Mouse (Mus musculus) MN1 (cell line): Measurements from ENCODE around the gene Rtn4r.
A peak's percentile ranks its signal among the peaks of the same experiment; 100 is the strongest.

ENCODE experiments used
- DNase-seq: peaks from one replicate; pipeline ENCODE4 v3.0.0-alpha.2; 2016; ENCODE audit warnings: low spot score

Gene Rtn4r

DNA sequence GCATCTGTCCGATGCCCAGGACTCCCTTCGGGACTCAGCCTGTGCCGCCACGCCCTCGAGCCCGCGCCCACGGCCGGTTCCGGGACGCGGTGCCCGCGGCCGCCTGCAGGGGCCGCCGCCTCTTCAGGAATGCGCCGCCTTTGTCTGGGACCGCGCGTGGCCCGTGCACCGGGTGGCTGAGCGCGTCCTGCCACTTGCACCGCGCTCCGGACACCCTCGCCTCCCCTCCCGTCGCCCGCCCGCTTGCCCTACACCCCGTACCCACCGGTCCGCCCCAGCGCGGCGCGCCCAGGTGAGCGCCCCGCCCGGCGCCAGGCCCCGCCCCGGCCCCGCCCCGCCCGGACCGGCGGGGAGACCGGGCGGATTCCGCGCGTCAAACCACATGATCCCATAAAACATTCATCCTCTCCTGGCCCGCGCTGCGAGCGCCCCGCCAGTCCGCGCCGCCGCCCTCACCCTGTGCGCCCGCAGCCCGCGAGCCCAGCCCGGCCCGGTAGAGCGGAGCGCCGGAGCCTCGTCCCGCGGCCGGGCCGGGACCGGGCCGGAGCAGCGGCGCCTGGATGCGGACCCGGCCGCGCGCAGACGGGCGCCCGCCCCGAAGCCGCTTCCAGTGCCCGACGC, at the start of gene Rtn4r:
TSS of gene Rtn4r (plus strand) at position 402 of the 621 bp plus-strand sequence.
- peak; percentile 80 for DNase-seq

DNA sequence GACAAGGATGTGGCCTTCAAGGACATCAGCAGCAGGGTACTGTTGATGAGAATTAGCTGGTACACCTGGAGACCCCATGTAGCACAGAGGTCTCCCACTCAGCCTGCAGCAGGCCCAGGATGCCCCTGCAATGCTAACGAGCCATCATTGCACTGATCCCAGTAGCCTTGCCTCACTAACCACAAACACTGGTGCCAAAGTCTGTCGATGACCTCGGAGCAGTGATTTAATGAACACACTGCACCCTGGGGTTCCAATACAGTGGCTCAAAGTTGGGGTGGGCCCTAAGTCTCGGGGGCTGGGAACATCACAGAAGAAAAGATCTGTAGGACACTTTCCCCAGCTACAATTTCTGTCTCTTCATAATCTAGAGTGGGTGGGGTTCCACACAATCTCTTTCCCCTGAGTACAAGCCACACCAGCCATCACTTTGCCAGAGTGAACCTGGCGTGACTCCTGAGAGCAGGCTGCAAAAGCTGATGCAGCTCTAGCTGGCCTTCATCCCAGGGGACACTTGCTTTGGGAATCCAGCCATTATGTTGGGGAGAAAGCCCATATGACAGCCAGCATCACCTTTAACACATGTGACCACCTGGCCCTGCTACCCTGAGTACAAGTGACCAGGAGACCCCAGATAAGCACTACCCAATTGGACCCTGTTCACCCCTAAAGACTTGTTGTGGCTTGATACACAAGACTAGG, 49.0 kb upstream of the Rtn4r start:
- no peak for DNase-seq

DNA sequence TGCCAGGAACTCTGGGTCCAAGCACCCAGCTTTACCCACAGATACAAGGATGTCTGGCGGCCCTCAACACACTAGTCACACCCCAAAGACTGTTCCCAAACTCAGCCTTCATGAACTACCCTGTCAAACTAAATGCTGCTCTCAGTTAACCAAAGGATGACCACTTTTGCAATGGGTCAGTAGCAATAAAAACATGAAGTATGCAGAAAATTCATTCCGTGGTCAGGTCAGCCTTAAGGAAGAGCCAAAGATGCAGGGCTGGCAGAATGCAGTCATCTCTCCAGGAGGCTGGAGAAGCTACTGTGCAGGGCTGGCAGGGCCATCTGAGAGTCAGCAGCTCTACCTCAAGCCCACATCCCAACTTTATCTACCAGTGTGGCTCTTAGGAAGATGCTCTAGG, 48.1 kb upstream of the Rtn4r start:
- no peak for DNase-seq

DNA sequence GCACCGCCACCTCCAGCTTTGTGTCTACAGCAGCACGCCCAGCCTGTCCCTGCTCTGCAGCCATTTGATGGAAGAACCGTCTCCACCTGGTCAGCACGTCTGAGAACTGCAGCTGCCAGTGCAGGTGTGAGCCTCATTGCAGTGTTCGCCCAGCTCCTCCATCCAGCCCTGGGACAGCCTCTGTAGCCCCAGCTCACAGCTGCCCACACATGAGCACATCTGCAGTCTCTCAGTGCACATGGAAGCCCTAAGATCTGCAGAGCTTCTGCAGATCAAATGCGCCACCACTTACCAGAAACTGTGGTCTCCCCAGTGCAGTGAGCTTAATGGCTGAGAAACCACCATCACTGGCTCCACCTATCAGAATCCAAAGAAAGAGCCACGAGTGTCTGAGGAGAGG, 47.3 kb upstream of the Rtn4r start:
- no peak for DNase-seq

DNA sequence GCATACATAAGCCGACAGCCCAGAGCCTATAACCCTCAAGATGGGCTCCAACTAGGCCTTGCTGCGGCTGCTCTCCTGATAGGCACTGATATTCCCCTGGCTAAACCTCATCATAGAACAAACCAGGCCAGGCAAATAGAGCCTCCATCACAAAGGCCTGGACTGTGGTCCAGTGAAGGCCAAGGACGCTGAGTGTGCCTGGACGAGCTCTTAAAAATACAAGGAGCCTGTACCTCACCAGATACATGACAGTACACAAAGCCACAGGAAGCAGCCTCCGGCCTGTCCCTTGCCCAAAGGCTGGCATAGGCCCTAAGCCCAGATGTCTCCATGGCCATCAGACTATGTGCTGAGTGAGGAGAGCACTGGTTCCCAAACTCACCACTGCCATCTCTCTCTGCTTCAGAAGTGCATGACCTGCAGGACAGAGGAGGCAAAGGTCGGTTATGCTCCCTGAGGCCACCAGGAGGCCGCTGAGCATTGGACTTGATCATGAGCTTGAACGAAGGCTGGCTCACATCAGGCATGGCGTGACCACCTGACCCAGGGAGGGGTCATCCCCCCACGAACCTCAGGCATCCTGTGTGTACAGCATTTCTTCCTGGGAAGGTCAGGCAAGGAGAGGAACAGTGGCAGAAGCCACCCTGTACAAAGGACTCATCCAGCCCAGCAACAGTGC, 46.2 kb upstream of the Rtn4r start:
- DNase-seq: no peak

DNA sequence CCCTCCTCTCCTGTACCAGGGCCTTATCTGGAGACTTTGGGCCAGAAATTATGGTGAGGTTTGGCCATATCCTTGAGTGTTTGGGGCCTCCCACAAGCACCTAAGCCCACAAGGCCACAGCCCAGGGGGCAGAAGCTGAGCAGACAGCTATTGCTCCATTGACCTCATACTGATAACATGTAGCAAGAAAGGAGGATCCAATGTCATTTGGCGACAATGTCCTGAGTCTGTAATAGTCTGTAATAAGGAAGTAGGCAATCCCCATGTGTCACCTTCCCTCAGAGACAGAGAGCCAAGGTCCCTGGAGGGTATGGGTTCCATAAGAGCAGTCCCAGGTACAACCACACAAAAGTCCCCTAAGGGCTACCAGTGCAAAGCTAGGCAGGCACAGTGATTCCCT, 45.2 kb upstream of the Rtn4r start:
- no peak for DNase-seq

DNA sequence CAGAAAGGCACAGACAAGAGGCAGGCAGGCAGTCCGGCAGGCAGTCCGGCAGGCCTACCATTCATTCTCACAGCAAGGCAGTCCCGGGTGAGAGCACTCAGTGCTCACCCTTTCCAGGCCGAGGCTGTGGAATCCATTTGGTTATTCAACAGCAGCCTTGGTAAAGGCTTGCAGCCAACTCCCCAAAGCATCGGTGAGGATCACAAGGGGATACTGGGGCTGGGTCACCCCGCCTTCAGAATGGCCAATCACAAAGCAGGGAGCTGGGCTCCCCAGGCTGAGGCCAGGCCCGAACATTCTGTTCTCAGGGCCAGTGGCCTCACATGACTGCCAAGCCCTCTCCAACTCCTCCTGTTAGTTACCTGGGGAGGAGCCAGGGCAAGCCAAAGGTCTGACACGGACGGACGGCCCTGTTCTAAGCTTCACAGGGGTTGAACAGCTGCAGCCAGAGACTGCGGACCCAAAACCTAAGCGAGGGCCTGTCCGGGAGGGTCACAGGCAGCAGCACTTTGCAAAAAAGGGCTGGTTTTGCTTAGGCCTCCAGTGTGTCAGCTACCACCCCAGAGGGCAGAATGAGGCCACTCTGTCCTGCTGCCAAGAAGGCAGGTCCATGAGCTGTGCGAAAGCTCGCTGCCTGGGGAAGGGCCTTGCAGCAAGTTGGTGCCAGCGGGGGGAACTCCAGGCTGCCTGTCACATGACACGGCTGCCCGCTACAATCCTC, 44.1 kb upstream of the Rtn4r start:
- DNase-seq: no peak

DNA sequence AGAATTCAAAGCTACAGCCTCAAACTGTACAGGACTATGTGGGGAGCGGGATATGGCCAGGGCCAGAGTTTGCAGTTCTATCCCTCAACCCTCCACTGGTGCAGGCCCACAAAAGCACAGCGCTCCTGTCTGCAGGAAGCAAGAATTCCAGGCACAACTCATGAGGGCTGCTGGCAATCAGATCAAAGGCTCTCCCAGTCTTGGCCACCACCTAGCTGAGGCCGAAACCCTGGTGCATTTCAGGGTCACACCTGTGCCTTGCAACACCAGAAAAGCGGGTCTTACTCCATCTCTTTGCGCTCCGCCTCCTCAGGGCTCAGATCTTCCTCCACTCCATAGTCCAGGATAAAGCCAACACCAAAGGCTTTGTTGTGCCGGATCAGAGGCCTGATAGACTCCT, 43.2 kb upstream of the Rtn4r start:
- DNase-seq: no peak

DNA sequence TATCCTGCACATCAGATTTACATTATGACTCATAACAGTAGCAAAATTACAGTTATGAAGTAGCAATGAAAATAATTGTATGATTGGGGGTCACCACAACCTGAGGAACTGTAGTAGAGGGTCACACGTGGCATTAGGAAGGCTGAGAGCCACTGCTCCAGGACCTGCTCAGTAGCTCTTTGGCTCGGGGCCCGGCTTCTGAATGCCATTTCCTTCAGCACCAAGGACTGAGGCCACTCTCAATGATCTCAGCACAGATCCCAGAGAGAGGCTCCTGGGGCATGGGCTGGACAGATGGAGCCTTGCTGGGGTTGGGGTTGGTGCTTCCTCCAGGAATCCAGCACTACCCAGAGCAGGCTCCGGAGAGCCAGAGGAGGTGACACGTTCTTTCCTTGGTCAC, 40.3 kb upstream of the Rtn4r start:
- no peak for DNase-seq

DNA sequence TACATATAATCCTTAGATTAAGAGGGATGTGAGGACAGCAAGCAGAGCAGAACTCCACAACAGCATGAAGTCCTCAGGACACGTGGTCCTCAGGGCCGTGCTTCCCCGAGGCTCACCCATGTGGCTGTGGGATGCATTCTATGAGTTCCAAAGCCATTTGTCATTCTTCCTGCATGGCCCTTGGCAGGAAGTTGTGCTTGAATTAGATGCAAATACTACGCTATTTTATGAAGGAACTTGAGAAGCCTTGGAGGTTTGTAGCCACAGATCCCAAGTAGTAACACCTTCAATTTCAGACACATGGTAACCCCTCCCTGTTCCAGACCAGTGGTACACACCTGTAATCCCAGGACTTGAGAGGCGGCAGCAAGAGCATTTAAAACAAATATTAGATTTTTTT, 31.1 kb upstream of the Rtn4r start:
- no peak for DNase-seq

DNA sequence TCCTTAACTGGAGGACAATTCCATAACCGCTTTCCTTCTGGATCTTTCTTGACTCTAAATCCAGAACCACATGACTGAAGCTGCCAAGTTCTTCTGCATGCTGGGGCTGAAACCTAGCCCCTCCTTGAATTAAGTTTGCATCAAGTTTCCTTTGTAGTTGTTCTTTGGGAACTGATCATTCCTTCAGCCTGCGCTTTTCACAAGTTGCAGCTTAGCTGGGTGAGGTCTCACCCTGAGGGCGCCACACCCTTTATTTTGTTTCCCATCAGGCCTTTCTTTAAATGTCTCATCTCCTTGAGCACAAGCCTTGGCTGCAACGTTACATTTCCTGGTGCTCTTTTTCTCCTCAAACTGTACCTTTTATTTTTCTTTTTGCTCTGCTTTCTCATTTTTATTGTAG, 24.6 kb upstream of the Rtn4r start:
- DNase-seq: no peak

DNA sequence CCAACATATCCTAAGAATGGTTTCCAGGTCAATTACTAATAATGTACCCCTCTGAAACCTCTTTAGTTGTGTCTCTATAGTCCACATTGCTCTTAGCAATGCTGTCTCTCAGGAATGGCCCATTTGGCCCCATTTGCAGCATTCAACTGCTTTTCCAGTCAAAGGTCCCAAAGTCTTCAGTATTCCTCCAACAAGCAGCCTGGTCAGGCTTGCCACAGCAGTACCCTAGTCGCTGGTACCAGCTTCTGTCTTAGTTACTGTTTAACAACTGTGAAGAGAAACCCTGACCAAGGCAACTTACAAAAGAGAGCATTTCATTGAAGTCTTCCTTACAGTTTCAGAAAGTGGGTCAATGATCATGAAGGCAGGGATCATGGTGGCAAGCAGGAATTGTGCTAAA, 24.1 kb upstream of the Rtn4r start:
- DNase-seq: no peak

DNA sequence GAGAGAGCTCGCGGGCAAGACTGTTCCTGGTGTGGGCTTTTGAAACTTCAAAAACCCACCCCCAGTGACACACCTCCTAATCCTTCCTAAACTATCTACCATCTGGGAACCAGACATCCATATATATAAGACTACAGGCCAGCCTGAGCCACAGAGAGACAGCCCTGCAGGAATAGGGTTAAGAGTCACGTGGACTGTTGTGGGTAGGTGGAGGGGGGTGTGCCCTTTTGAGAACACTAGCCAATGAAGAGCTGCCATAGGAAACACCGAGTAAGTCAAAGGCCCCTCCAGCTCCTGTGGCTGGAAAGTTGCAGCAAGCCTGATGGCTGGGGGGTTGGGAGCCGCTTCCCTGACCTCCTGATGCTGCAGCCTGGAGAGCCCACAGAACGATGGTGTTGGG, 23.6 kb upstream of the Rtn4r start:
- DNase-seq: no peak

DNA sequence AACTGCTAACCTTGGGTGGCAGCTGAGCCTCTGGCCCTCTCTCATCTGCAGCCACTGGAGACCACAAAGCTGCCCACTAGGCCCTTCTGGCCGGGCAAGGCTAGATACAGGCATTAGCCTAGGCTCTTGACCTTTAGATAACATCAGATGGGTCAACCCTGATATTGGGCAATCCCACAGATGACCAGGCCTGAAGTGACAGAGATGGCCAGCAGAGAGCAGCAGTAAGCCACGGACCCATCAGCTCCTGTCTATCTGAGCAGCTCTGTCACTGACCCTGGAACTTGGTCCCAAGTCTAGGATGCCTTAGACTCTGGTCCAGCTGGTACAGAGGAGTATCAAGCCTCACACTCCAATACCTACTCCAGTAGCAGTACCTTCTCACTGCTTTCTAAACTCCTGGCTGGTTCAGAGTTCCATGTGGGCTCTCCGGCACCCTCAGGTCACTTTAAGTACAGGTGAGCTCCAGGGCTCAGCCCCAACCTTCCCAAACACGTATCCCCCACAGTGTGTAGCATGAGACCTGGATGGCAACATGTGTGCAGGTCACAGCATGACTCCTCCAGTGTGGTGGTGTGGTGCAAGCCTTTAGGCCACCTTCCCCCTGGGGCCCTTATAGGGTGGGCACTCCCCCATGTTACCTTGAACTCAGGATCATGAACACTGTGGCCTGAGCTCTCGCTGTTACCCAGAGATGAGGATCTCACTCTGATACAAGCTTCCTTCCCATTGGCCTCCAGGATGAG, 19.0 kb upstream of the Rtn4r start:
- DNase-seq: peak; percentile 69

DNA sequence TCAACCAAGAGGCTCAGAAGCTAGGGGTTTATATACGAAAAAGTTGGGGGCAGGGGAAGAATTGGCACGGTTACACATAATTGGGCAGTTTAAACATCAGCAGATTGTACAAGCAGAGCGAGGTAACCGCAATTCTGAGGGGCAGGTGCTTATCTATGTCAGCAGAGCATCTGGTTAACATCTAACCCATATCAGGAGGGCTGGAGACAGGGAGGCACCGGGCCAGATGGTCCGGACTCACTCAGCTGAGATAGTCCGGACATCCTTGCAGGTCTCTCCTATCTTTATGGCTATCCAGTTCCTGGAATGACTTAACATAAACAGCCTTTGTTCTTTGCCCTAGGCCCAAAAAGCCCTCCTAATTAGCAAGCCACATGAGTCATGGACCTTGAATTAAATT, 16.4 kb upstream of the Rtn4r start:
- peak; percentile 75 for DNase-seq

DNA sequence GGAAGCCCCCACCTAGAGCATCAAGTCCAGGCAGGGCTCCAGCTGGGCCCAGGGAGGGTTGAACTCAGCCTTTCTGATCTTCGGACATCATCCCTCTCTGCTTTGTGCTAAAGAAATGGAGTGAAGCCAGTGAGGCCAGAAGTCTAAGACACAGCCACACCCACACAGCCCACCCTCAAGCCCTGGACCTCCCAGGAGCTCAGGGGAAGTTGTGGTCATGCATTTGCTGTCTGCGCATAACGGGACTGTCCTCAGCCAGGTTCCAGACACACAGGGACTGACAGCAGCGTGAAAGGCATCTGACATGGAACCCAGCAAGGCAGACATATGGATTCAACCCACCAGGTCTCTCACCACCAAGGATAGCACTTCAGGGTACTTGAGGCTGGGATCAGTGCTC, 11.0 kb upstream of the Rtn4r start:
- no peak for DNase-seq

DNA sequence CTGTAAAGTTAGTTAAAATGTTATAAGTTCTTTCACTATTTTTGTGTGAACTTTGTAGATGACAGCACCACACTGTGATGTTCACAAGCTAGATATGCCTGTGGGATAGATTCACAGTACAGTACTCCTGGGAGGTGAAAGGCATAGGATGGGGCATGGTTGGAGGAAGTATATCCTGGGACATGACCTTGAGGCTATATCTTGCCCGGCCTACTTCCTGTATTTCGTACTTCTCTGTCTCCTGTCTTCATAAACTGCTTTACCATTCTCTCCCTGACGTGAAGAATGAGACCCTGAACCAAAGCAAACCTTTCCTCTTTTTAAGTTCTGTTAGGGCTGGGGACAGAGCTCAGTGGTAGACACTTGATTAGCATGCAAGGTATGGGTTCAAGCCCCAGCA, 9.2 kb upstream of the Rtn4r start:
- no peak for DNase-seq

DNA sequence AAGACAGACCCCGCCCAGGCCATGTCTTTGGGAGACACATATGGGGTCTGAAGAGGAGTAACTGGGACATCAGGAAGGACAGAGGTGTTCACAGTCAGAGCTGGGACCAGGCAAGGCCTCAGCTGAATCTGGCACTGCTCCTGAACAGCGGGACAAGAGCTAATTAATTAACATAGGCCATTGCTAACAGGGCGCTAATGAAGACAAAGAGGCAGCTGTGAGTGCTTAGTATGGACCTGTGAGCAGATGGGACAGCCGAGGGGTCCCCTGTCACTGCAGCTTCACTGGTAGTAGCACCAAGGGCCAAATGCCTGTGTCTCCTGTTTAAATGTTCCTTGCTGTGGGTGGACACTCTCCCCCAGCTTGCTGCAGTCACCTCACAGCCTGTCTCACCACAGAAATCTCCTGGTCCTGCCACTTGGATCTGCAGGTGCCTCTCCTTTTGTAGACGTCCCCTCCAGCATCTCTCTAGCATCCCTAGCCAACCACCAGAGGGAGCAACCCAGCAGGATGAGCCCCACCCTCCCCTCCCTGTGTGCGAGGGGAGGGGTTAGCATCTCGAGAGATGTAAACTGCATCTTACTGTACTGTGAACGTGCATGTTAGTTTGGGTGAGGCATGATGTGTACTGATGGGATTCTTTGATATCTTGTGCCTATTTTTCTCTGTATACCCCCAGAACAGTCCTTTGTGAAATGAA, 8.3 kb upstream of the Rtn4r start:
- peak; percentile 61 for DNase-seq

DNA sequence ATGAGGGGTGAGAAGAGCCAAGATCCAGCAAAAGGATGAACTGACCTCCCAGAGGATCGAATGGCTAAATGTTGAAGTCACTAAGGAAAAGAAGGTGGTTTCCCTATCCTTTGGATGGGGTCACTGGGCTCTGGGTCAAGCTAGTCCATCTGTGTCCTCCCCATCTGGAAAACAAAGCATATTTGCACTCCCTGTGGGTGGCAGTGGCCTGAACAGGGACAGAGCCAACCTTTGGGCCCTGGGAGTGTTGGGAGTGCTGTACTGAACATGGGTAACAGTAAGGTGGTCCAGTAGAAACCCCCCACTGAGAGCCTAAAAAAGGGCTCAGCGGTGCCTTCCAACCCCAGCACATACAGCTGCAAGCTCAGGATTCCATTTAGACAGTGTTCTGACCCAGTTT, 4.7 kb upstream of the Rtn4r start:
- no peak for DNase-seq

DNA sequence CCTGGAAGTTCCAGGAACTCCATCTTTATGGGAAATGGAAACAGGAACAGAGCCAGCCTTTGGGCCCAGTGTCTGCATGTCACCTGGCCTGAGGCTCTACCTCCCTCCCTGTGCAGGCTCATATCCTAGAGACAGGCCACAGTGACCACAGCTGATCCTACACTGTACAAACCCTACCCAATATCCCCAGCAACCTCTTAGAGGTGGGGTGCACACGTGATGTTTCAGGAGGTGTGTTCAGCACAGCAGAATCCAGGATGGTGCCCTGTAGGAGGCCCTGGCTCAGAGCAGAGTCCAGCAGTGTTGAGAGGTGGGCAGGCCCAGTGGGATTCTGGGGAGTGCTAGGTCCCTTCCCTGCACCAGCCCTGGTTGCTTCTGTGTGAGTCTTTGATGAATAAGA, 4.0 kb upstream of the Rtn4r start:
- no peak for DNase-seq

DNA sequence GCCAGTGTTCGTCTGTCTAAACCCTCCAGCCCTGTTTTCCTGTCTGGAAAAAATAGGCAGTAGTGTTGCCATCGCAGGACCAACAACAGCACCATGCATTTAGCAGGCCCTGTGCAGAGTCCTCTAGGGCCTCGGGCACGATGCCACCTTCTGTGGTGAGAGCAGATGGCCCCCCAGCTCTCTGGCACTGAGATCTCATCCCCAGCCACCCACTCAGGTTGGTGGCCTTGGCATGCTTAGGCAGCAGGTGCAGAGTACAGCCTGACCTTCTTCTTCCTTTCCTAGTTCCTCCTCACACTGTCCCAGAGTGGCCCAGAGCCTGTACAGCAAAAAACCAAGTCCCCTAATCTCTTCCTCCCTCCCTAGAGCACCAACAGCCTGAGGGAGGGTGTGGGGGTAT, 3.4 kb upstream of the Rtn4r start:
- DNase-seq: peak; percentile 34

DNA sequence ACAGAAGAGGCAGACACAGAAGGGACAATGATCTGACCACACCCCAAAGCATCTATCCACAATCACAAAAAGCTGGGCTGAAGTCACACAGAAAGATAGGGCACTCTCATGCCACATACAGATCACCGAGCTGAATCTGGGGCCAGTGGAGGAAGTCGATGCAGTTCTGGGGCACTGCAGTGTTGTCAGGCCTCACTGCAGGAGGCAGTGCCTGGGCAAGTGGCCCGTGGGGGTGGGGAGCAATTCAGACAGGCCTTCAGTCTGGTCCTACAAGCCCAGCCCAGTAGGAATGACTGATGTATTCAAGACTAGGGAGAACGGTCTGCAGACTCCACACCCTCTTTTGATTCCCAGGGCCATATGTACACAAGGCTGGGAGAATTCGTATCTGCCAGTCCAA, 2.8 kb upstream of the Rtn4r start:
- DNase-seq: peak; percentile 48
